Mouse (Mus musculus) lung, postnatal 25 days (tissue): Measurements from ENCODE around the gene Guca2b.
"Not testable (repeated sequence)": the region's sequence is repeated elsewhere in the genome, so short reads cannot be mapped to it uniquely, and the experiment has no call there.

Experiments used
- DNase-seq: peaks from one replicate; pipeline ENCODE4 v3.0.0; 2022; ENCODE audit warnings: low spot score

Guca2b gene

DNA sequence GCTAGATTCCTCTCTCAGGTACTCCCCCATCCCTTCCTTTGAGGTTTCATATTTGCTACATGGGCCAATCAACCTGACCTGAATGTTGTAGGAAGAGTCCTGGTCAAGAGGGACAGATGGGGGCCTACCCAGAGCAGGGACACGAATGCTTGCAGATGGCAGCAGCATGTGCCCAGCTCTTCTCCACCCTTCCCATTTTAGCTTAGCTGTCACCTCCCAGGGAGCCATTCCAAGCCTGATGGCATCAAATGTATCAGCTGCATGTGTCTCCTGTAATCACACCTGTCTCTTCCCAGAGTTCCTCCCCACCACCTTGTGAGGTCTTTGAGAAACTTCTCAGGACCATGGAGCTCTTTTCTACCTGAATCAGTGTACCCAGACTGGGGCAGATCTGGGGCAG lies 1.7 kb downstream of the Guca2b start:
- no peak for DNase-seq

- DNase-seq, result no peak
Observed at GRCm38 (mm10) chr4:119642666-119643065, 16.1 kb downstream of the Guca2b start.

DNA sequence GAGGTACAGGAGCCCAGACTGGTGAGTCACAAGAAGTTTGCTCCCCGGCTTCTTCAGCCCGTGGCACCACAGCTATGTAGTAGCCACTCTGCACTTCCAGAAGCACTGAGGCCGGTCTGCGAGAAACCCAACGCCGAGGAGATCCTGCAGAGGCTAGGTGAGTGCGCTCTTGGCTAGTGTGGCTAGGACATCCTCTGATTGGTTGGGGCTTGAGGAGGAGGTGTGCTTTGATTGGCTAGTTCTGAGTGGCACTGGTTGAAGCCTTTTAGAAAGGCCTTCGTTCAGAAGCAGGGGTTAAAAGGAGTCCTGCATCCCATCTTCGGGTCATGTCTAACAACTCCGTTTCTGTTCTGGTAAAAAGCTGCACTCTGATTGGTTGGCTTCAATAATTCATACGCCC lies 20.1 kb downstream of the Guca2b start:
- no peak for DNase-seq

DNA sequence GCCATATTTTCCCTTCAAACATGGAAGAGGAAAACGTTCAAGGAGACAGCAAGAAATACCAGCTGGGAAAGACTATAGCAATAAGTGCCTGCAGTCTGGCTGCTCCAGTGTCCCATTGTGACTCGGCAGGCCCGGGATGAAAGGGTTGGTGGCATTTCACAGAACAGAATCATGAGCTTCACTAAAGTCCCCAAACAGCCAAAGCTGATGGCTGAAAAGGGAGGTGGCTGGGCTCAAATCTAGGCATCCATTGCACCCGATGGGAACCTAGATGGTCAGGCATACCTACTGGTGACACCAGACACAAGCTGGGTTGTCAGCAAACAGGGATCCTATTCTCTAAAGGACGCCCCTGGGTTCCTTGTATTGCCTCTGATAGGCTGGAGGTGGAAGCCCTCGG lies 20.8 kb downstream of the Guca2b start:
- DNase-seq, result no peak

- DNase-seq, result peak; percentile 8
Observed at GRCm38 (mm10) chr4:119637176-119637845, 21.4 kb downstream of the Guca2b start, which contains the start of gene Guca2a. Guca2a (plus strand) TSS chr4:119637704.

DNA sequence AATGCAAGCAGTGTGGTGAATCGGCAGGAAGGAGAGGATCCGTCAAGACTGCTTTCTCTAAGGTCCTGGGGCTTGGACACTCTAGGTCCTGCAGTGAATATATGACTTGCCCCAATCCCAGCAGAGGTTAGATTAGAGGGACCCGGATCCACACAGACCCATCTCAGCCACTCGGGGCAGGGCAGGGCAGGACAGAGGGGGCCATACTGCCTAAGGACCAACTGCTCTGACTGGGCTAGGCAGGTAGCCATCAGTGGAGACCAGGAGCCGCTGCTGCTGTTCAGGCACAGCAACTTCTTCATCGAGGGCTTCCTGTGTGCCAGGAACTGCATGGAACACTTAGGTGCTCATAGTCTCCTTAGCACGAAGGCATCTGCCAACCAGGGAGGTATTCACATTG lies 22.0 kb downstream of the Guca2b start:
- no peak for DNase-seq

DNA sequence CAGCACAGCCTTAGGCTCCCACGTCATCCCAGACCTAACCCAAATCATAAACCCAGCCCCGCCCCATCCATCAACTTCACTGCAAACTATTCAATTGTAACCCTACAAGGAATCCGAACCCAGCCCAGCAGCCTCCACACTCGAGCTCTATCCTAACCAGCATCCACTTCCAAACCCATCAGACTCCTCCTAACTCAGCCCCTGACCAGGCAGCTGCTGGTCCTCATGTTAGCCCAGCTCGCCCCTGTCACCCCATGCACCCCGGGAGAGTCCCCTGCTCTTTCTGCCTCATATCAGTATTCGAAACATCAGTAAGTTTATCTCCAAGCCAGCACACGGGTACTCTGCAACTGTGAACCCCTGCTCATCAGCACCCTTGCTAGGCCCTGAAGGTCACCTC lies 23.1 kb downstream of the Guca2b start:
- DNase-seq, result no peak

DNA sequence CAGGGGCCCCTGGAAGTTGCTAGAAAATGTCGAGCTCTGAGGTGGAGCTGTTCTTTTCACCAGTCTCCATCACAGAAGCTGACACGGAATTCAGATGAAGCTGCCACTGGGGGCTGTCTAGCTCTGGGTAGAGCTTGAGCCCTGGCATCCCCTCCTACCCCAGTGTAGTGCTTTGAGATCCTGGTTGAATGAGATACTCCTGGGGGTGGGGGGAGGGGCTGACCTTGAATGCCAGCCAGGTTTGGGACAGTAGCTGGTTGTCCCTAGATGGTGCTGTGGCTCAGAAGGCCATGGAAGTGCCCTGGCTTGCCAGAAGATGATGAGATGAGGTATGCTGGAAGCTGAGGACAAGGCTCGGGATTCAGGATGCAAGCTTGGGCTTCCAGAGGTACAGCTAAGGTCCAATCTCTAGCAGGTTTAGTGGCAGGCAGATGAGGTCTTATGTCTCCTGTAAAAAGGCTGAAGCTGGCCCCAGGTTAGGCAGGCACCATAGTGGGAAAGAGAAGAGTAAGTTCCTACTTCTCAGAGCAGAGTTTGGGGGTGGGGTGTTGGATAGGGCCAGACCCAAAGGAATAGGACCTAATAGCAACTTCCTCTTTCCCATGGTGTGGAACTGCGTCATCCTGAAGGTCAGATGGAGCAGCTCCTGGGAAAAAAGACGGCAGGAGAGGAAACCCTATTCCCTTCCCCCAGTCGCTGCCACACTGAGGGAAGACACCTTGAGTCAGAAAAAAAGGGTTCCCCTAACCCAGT lies 23.7 kb downstream of the Guca2b start:
- no peak for DNase-seq

- DNase-seq, result no peak
Observed at GRCm38 (mm10) chr4:119633948-119634347, 24.8 kb downstream of the Guca2b start.

GRCm38 (mm10) chr4:119633342-119633741 lies 25.4 kb downstream of the Guca2b start:
- DNase-seq, result no peak

- peak; percentile 23 for DNase-seq
Observed at GRCm38 (mm10) chr4:119632721-119633120, 26.0 kb downstream of the Guca2b start.

DNA sequence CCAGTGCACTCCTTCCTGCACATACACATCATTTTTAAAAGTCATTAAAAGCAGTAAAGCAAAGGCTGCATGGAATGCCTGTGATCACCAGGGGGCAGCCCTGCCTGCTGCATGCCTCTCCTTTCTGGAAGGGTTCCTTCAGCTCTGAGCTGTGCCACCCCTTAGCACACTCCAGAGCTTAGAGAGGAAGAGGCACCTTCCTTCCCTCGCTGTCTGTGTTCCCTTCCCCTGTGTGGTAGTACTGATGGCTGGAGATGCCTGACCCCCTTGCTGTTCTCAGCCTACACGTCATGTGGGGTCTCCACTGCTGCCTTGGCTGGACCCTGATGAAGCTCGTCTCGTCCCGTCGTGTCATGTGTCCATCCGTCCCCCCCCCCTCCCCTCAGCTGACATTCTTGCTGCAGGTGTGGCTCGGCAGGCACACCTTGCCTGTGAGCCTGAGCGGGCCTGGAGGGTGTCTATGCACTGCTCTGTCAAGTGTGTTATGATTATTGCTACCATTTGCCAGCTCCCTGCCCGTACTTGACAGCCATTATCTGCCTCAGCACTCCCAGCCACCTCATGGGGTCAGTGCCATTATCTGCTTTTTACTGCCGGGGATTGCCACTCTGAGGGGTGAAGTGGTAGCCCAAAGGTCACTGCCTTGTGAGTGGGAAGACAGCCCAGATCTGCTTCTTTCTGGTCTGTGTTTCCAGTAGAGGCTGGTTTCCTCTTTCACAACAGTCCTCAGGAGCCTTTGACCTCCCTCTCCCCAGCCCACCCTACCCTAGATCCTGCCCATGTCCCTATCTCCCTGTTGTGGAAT lies 27.4 kb downstream of the Guca2b start:
- peak; percentile 32 for DNase-seq

- not testable (repeated sequence) for DNase-seq
Observed at GRCm38 (mm10) chr4:119628363-119628762, 30.4 kb downstream of the Guca2b start.

- DNase-seq, result no peak
Observed at GRCm38 (mm10) chr4:119627317-119627716, 31.4 kb downstream of the Guca2b start.

- DNase-seq, result no peak
Observed at GRCm38 (mm10) chr4:119626876-119627275, 31.9 kb downstream of the Guca2b start.

GRCm38 (mm10) chr4:119626081-119626645 lies 32.6 kb downstream of the Guca2b start:
- DNase-seq, result no peak

GRCm38 (mm10) chr4:119614724-119615123 lies 44.0 kb downstream of the Guca2b start:
- no peak for DNase-seq

- DNase-seq, result no peak
Observed at GRCm38 (mm10) chr4:119614078-119614477, 44.7 kb downstream of the Guca2b start.

- DNase-seq, result no peak
Observed at GRCm38 (mm10) chr4:119609488-119609887, 49.3 kb downstream of the Guca2b start.
